Comparison of ENCODE assay signal across 26 mouse cellular contexts in the genomic region with DNA sequence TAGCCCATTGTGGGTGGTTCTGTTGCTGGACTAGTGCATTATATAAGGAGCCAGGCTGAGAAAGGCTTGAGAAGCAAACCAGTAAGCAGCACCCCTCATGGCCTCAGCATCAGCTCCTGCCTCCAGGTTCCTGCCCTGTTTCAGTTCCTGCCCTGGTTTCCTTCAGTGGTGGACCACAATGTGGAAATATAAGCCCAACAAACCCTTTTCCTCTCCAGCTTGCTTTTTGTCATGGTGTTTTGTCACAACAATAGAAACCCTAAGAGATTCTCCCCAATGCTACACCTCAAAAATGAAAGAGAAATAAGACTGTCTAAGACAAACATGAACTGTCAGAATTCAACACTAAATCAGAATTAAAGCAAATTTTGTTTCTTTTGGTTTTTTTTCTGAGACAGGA. TPM values are rescaled to one million over a fixed set of nuclear protein-coding genes. Genes with fewer than 3 reads are reported as not detected.
DNase-seq lines count a peak whose midpoint lies in the region; ATAC-seq lines count a peak whose summit lies in the region.
"Had no signal": no experiment of that assay in that cellular context is flagged by ENCODE, and none has a peak within 500 bp of the region (broad histone marks: within the 10 kb centered on the region; RNA-seq: fewer than 3 reads in every experiment).

No protein-coding gene starts in this region.

- peaks cover 12% of the 10 kb centered on the region for H3K27me3 ChIP-seq in heart, embryonic 10.5 days (ENCODE audit: insufficient read depth, poor library complexity, severe bottlenecking)
- H3K27me3 ChIP-seq: embryonic facial prominence, embryonic 15.5 days had no signal

- DNase-seq in 416B (ENCODE audit: low read depth), result peak; percentile 54
- DNase-seq in layer of hippocampus, postnatal 10 days (ENCODE audit: low spot score in 2 of 2), result no peak
- DNase-seq in heart, embryonic 10.5 days (ENCODE audit: low spot score), result no peak
- no peak for DNase-seq in adrenal gland, postnatal 10 days
- DNase-seq: adrenal gland, adult 2 months; adrenal gland, postnatal 14 days; adrenal gland, postnatal 36 days; cerebellum, adult 11-12 months; cerebellum, adult 2 months; cerebellum, adult 9-10 months; cerebellum, postnatal 10 days; cerebellum, postnatal 25 days; embryo, embryonic 11 days had no signal

- no peaks in the 10 kb centered on the region for H3K36me3 ChIP-seq in heart, embryonic 10.5 days
- H3K36me3 ChIP-seq: embryonic facial prominence, embryonic 13.5 days; embryonic facial prominence, embryonic 15.5 days; forebrain, embryonic 10.5 days; forebrain, embryonic 12.5 days had no signal

- peaks cover 6% of the 10 kb centered on the region; the same call in 1 of the 2 replicates for H3K4me1 ChIP-seq in heart, embryonic 10.5 days
- H3K4me1 ChIP-seq: embryonic facial prominence, embryonic 15.5 days had no signal

- no peak overlapping the region for H3K4me3 ChIP-seq in heart, embryonic 10.5 days
- H3K4me3 ChIP-seq: embryonic facial prominence, embryonic 13.5 days; embryonic facial prominence, embryonic 15.5 days; erythroblast, embryonic 14.5 days; forebrain, embryonic 10.5 days; forebrain, embryonic 12.5 days had no signal

- no peak overlapping the region for H3K27ac ChIP-seq in heart, embryonic 10.5 days
- H3K27ac ChIP-seq: embryonic facial prominence, embryonic 13.5 days; embryonic facial prominence, embryonic 15.5 days; forebrain, embryonic 10.5 days; forebrain, embryonic 12.5 days had no signal

- ATAC-seq in granulocyte monocyte progenitor cell, adult 5-6 weeks (replicated peaks; ENCODE audit: poor library complexity, severe bottlenecking), result peak; percentile 91
- ATAC-seq in megakaryocyte, adult 5-6 weeks (ENCODE audit: poor library complexity, severe bottlenecking), result peak; percentile 72
- ATAC-seq: forebrain, embryonic 14.5 days; forebrain, embryonic 16.5 days had no signal

- H3K9me3 ChIP-seq in heart, embryonic 10.5 days, result no peaks in the 10 kb centered on the region
- H3K9me3 ChIP-seq: embryonic facial prominence, embryonic 13.5 days; embryonic facial prominence, embryonic 15.5 days; forebrain, embryonic 10.5 days; forebrain, embryonic 12.5 days had no signal

RNA-seq across cellular contexts. Expression of gene Ifna1, which starts 9.3 kb away (rescaled TPM):
- not detected in 2 replicates for total RNA-seq in granulocyte monocyte progenitor cell, adult 5-6 weeks (2014; fragmentation: Nextera tagmentation)
- total RNA-seq in granulocyte monocyte progenitor cell, adult 5-6 weeks (2017), result not detected in 2 replicates
- not detected in 2 replicates for total RNA-seq in megakaryocyte, adult 5-6 weeks (2015)
- total RNA-seq in megakaryocyte, adult 5-6 weeks (2017), result not detected in 2 replicates
- total RNA-seq in layer of hippocampus, postnatal 10 days (2021), result not detected
- polyA plus RNA-seq in heart, embryonic 10.5 days (2016; fragmentation: Nextera tagmentation; extraction: Ambion mirVana), result not detected in 2 replicates
- total RNA-seq in adrenal gland, postnatal 10 days (2021), result not detected
- total RNA-seq: adrenal gland, adult 2 months; adrenal gland, postnatal 14 days; adrenal gland, postnatal 36 days; ES-E14; MEL had no signal
- polyA plus RNA-seq: adrenal gland, adult 2 months; C2C12; cerebellum, adult 2 months; embryonic facial prominence, embryonic 11.5 days; embryonic facial prominence, embryonic 13.5 days; embryonic facial prominence, embryonic 15.5 days; erythroblast, embryonic 14.5 days; forebrain, embryonic 10.5 days; forebrain, embryonic 12.5 days; forebrain, embryonic 14.5 days; forebrain, embryonic 16.5 days had no signal

RNA-seq across cellular contexts. Expression of gene Ifna4, which starts 17.6 kb away (rescaled TPM):
- total RNA-seq in granulocyte monocyte progenitor cell, adult 5-6 weeks (2014; fragmentation: Nextera tagmentation), result not detected in 2 replicates
- not detected in 2 replicates for total RNA-seq in granulocyte monocyte progenitor cell, adult 5-6 weeks (2017)
- not detected in 2 replicates for total RNA-seq in megakaryocyte, adult 5-6 weeks (2015)
- total RNA-seq in megakaryocyte, adult 5-6 weeks (2017), result not detected in 2 replicates
- not detected for total RNA-seq in layer of hippocampus, postnatal 10 days (2021)
- polyA plus RNA-seq in heart, embryonic 10.5 days (2016; fragmentation: Nextera tagmentation; extraction: Ambion mirVana), result not detected in 2 replicates
- not detected for total RNA-seq in adrenal gland, postnatal 10 days (2021)
- total RNA-seq: adrenal gland, adult 2 months; adrenal gland, postnatal 14 days; adrenal gland, postnatal 36 days; ES-E14; MEL had no signal
- polyA plus RNA-seq: adrenal gland, adult 2 months; C2C12; cerebellum, adult 2 months; embryonic facial prominence, embryonic 11.5 days; embryonic facial prominence, embryonic 13.5 days; embryonic facial prominence, embryonic 15.5 days; erythroblast, embryonic 14.5 days; forebrain, embryonic 10.5 days; forebrain, embryonic 12.5 days; forebrain, embryonic 14.5 days; forebrain, embryonic 16.5 days had no signal

RNA-seq across cellular contexts. Expression of gene Ifne, which starts 20.8 kb away (rescaled TPM):
- not detected in 2 replicates for total RNA-seq in granulocyte monocyte progenitor cell, adult 5-6 weeks (2014; fragmentation: Nextera tagmentation)
- total RNA-seq in granulocyte monocyte progenitor cell, adult 5-6 weeks (2017), result not detected in 2 replicates
- not detected in 2 replicates for total RNA-seq in megakaryocyte, adult 5-6 weeks (2015)
- not detected in 2 replicates for total RNA-seq in megakaryocyte, adult 5-6 weeks (2017)
- total RNA-seq in layer of hippocampus, postnatal 10 days (2021), result not detected
- polyA plus RNA-seq in heart, embryonic 10.5 days (2016; fragmentation: Nextera tagmentation; extraction: Ambion mirVana), result not detected in 2 replicates
- total RNA-seq in adrenal gland, postnatal 10 days (2021), result not detected
- total RNA-seq: adrenal gland, adult 2 months; adrenal gland, postnatal 14 days; adrenal gland, postnatal 36 days; ES-E14; MEL had no signal
- polyA plus RNA-seq: adrenal gland, adult 2 months; C2C12; cerebellum, adult 2 months; embryonic facial prominence, embryonic 11.5 days; embryonic facial prominence, embryonic 13.5 days; embryonic facial prominence, embryonic 15.5 days; erythroblast, embryonic 14.5 days; forebrain, embryonic 10.5 days; forebrain, embryonic 12.5 days; forebrain, embryonic 14.5 days; forebrain, embryonic 16.5 days had no signal

RNA-seq across cellular contexts. Expression of gene Ifna5, which starts 23.9 kb away (rescaled TPM):
- total RNA-seq in granulocyte monocyte progenitor cell, adult 5-6 weeks (2014; fragmentation: Nextera tagmentation), result not detected in 2 replicates
- total RNA-seq in granulocyte monocyte progenitor cell, adult 5-6 weeks (2017), result not detected in 2 replicates
- total RNA-seq in megakaryocyte, adult 5-6 weeks (2015), result not detected in 2 replicates
- not detected in 2 replicates for total RNA-seq in megakaryocyte, adult 5-6 weeks (2017)
- not detected for total RNA-seq in layer of hippocampus, postnatal 10 days (2021)
- not detected in 2 replicates for polyA plus RNA-seq in heart, embryonic 10.5 days (2016; fragmentation: Nextera tagmentation; extraction: Ambion mirVana)
- total RNA-seq in adrenal gland, postnatal 10 days (2021), result not detected
- total RNA-seq: adrenal gland, adult 2 months; adrenal gland, postnatal 14 days; adrenal gland, postnatal 36 days; ES-E14; MEL had no signal
- polyA plus RNA-seq: adrenal gland, adult 2 months; C2C12; cerebellum, adult 2 months; embryonic facial prominence, embryonic 11.5 days; embryonic facial prominence, embryonic 13.5 days; embryonic facial prominence, embryonic 15.5 days; erythroblast, embryonic 14.5 days; forebrain, embryonic 10.5 days; forebrain, embryonic 12.5 days; forebrain, embryonic 14.5 days; forebrain, embryonic 16.5 days had no signal

RNA-seq across cellular contexts. Expression of gene Ifna6, which starts 32.0 kb away (rescaled TPM):
- not detected in 2 replicates for total RNA-seq in granulocyte monocyte progenitor cell, adult 5-6 weeks (2014; fragmentation: Nextera tagmentation)
- total RNA-seq in granulocyte monocyte progenitor cell, adult 5-6 weeks (2017), result not detected in 2 replicates
- not detected in 2 replicates for total RNA-seq in megakaryocyte, adult 5-6 weeks (2015)
- total RNA-seq in megakaryocyte, adult 5-6 weeks (2017), result not detected in 2 replicates
- total RNA-seq in layer of hippocampus, postnatal 10 days (2021), result not detected
- polyA plus RNA-seq in heart, embryonic 10.5 days (2016; fragmentation: Nextera tagmentation; extraction: Ambion mirVana), result not detected in 2 replicates
- not detected for total RNA-seq in adrenal gland, postnatal 10 days (2021)
- total RNA-seq: adrenal gland, adult 2 months; adrenal gland, postnatal 14 days; adrenal gland, postnatal 36 days; ES-E14; MEL had no signal
- polyA plus RNA-seq: adrenal gland, adult 2 months; C2C12; cerebellum, adult 2 months; embryonic facial prominence, embryonic 11.5 days; embryonic facial prominence, embryonic 13.5 days; embryonic facial prominence, embryonic 15.5 days; erythroblast, embryonic 14.5 days; forebrain, embryonic 10.5 days; forebrain, embryonic 12.5 days; forebrain, embryonic 14.5 days; forebrain, embryonic 16.5 days had no signal
